Mouse (Mus musculus) C2C12 (cell line): Measurements from ENCODE around the gene Kcnip1. TPM values are rescaled to one million over a fixed set of nuclear protein-coding genes. Genes with fewer than 3 reads are reported as not detected.

ENCODE experiments used
- H3K27me3 ChIP-seq: one replicate; pipeline ENCODE4 v1.6.1; 2011; ENCODE audit not compliant: control insufficient read depth, insufficient read depth, insufficient read length
- H3K36me3 ChIP-seq: one replicate; pipeline ENCODE4 v1.6.1; 2011; ENCODE audit not compliant: control insufficient read depth, insufficient read depth
- H3K4me3 ChIP-seq: one replicate; pipeline ENCODE4 v1.5.1; 2011; ENCODE audit warnings: mild to moderate bottlenecking, control low read depth; ENCODE audit not compliant: poor library complexity, insufficient read depth, severe bottlenecking
- H3K79me2 ChIP-seq: one replicate; pipeline ENCODE4 v1.6.1; 2011; ENCODE audit not compliant: control insufficient read depth, insufficient read depth
- H3K79me3 ChIP-seq: one replicate; pipeline ENCODE4 v1.6.1; 2011; ENCODE audit warnings: low read depth, control low read depth
- H3ac ChIP-seq: one replicate; pipeline ENCODE3; 2011; ENCODE audit warnings: low read depth; ENCODE audit not compliant: control insufficient read depth, insufficient read length
- CEBPB ChIP-seq: IDR thresholded peaks from one replicate; pipeline ENCODE4 v1.6.1; 2011; ENCODE audit warnings: low read depth, mild to moderate bottlenecking, control low read depth, moderate library complexity
- CTCF ChIP-seq: IDR thresholded peaks from one replicate; pipeline ENCODE4 v1.5.1; 2011; ENCODE audit not compliant: control insufficient read depth, insufficient read depth, insufficient read length
- FOSL1 ChIP-seq: IDR thresholded peaks from one replicate; pipeline ENCODE4 v1.8.0; 2011; ENCODE audit warnings: mild to moderate bottlenecking, low read length; ENCODE audit not compliant: poor library complexity, insufficient read depth, severe bottlenecking
- MAX ChIP-seq: IDR thresholded peaks from one replicate; pipeline ENCODE4 v1.6.1; 2011; ENCODE audit warnings: mild to moderate bottlenecking, control low read depth
- MYOD1 ChIP-seq: IDR thresholded peaks from one replicate; pipeline ENCODE4 v1.6.1; 2011; ENCODE audit warnings: low read depth; ENCODE audit not compliant: control insufficient read depth, insufficient read length
- MYOG ChIP-seq: IDR thresholded peaks from one replicate; pipeline ENCODE4 v1.6.1; 2011; ENCODE audit not compliant: control insufficient read depth, insufficient read length; ENCODE audit errors: extremely low read depth
- USF1 ChIP-seq: IDR thresholded peaks from one replicate; pipeline ENCODE4 v1.6.1; 2011; ENCODE audit warnings: low read depth, mild to moderate bottlenecking, control low read depth, moderate library complexity
- polyA plus RNA-seq: library from polyadenylated mRNA; unstranded; fragments of >200 nt; fragmentation: generic; extraction: Trizol; gene quantifications from one replicate; pipeline ENCODE4 v1.2.1, GENCODE M21; 2012; ENCODE audit warnings: missing spikeins

The Kcnip1 gene
- polyA plus RNA-seq, 1 experiment = not detected

- H3K27me3 ChIP-seq = no peaks in the 10 kb centered on the region
- no peak overlapping the region for H3K4me3 ChIP-seq
- H3ac ChIP-seq = no peak overlapping the region
- H3K79me3 ChIP-seq = no peaks in the 10 kb centered on the region
- TF ChIP-seq USF1 (no peak), CTCF (no peak), CEBPB (no peak), MYOD1 (no peak)
- no peaks in the 10 kb centered on the region for H3K79me2 ChIP-seq
- H3K36me3 ChIP-seq = no peaks in the 10 kb centered on the region
Measured at GRCm38 (mm10) chr11:33787362-33787761, 205.6 kb downstream of the Kcnip1 start.

GRCm38 (mm10) chr11:33786572-33786971 is 206.4 kb downstream of the Kcnip1 start:
- Histone ChIP-seq H3K79me3 (no peaks in the 10 kb centered on the region), H3ac (no peak overlapping the region), H3K4me3 (no peak overlapping the region), H3K79me2 (no peaks in the 10 kb centered on the region), H3K27me3 (peaks cover 3% of the 10 kb centered on the region), H3K36me3 (no peaks in the 10 kb centered on the region)
- TF ChIP-seq CEBPB (no peak), MYOG (no peak), CTCF (no peak), FOSL1 (no peak), USF1 (no peak), MAX (no peak), MYOD1 (no peak)

GRCm38 (mm10) chr11:33781561-33781971 is 211.4 kb downstream of the Kcnip1 start:
- no peak overlapping the region for H3K4me3 ChIP-seq
- H3ac ChIP-seq = no peak overlapping the region
- peaks cover 20% of the 10 kb centered on the region for H3K27me3 ChIP-seq
- TF ChIP-seq FOSL1 (no peak), CTCF (no peak), MAX (no peak), USF1 (no peak), MYOD1 (no peak), CEBPB (no peak), MYOG (no peak)
- H3K79me2 ChIP-seq = no peaks in the 10 kb centered on the region
- H3K79me3 ChIP-seq = no peaks in the 10 kb centered on the region
- H3K36me3 ChIP-seq = no peaks in the 10 kb centered on the region

- H3K79me2 ChIP-seq = no peaks in the 10 kb centered on the region
- no peaks in the 10 kb centered on the region for H3K79me3 ChIP-seq
- H3ac ChIP-seq = no peak overlapping the region
- H3K36me3 ChIP-seq = no peaks in the 10 kb centered on the region
- no peak for TF ChIP-seq MAX
- no peak for TF ChIP-seq USF1
- TF ChIP-seq FOSL1 = no peak
- no peak for TF ChIP-seq MYOG
- no peak for TF ChIP-seq MYOD1
- no peak for TF ChIP-seq CTCF
- no peak for TF ChIP-seq CEBPB
- no peak overlapping the region for H3K4me3 ChIP-seq
- peaks cover 20% of the 10 kb centered on the region for H3K27me3 ChIP-seq
Measured at GRCm38 (mm10) chr11:33780263-33780662, 212.7 kb downstream of the Kcnip1 start.

GRCm38 (mm10) chr11:33772615-33773141 is 220.3 kb downstream of the Kcnip1 start:
- Histone ChIP-seq H3K4me3 (no peak overlapping the region), H3ac (no peak overlapping the region), H3K36me3 (no peaks in the 10 kb centered on the region), H3K79me2 (no peaks in the 10 kb centered on the region), H3K79me3 (no peaks in the 10 kb centered on the region), H3K27me3 (peaks cover 5% of the 10 kb centered on the region)
- no peak for TF ChIP-seq CEBPB
- no peak for TF ChIP-seq USF1
- TF ChIP-seq MYOG = no peak
- TF ChIP-seq MYOD1 = no peak
- no peak for TF ChIP-seq MAX
- TF ChIP-seq FOSL1 = no peak
- TF ChIP-seq CTCF = no peak

- no peaks in the 10 kb centered on the region for H3K36me3 ChIP-seq
- H3K27me3 ChIP-seq = peaks cover 4% of the 10 kb centered on the region
- H3ac ChIP-seq = no peak overlapping the region
- TF ChIP-seq MYOG (no peak), FOSL1 (no peak), MAX (no peak), CEBPB (no peak), USF1 (no peak), MYOD1 (no peak), CTCF (no peak)
- H3K79me2 ChIP-seq = no peaks in the 10 kb centered on the region
- no peaks in the 10 kb centered on the region for H3K79me3 ChIP-seq
- H3K4me3 ChIP-seq = no peak overlapping the region
Measured at GRCm38 (mm10) chr11:33772043-33772442, 220.9 kb downstream of the Kcnip1 start.
